Mouse (Mus musculus): ENCODE measurements around the gene Ogn.

Ogn gene

GRCm38 (mm10) chr13:49644731-49645529, 37.1 kb downstream of the Ogn start:
- DNase-seq (ENCODE audit: low read depth, low spot score), result peak; percentile 27

- no peak for DNase-seq (ENCODE audit: low read depth, low spot score)
These were observed 38.2 kb downstream of the Ogn start for GRCm38 (mm10) chr13:49646019-49646418.

- DNase-seq (ENCODE audit: low read depth, low spot score), result no peak
These were observed 43.3 kb downstream of the Ogn start for GRCm38 (mm10) chr13:49651136-49651535.

- DNase-seq (ENCODE audit: low read depth, low spot score), result no peak
These were observed 44.0 kb downstream of the Ogn start for GRCm38 (mm10) chr13:49651781-49652351.

- peak; percentile 100 for DNase-seq (ENCODE audit: low read depth, low spot score)
These were observed 44.8 kb downstream of the Ogn start, which contains the start of the genes Cenpp and Nol8 for GRCm38 (mm10) chr13:49652481-49653179. Cenpp (minus strand) TSS chr13:49652785. Nol8 (plus strand) TSS chr13:49653078.

- DNase-seq (ENCODE audit: low read depth, low spot score), result no peak
These were observed 45.3 kb downstream of the Ogn start for GRCm38 (mm10) chr13:49653180-49653541.
